Mouse (Mus musculus) hindbrain, embryonic 14.5 days (tissue): Measurements from ENCODE around the gene Dbndd2. TPM values are rescaled to one million over a fixed set of nuclear protein-coding genes. Genes with fewer than 3 reads are reported as not detected.
A peak's percentile ranks its signal among the peaks of the same experiment; 100 is the strongest.

Experiments
- ATAC-seq: fragments of 200-750 bp; cut with Nextera tagmentation; 2 replicates; pipeline ENCODE4 v1.8.0; 2017; ENCODE audit warnings: moderate number of reproducible peaks, mild to moderate bottlenecking, moderate TSS enrichment, moderate library complexity; ENCODE audit not compliant: low FRiP score
- DNase-seq: peaks from one replicate; pipeline ENCODE4 v3.0.0-alpha.2; 2015; ENCODE audit warnings: low spot score
- H3K27ac ChIP-seq: fragments of 300-500 bp; sonication (generic); 2 replicates; pipeline ENCODE4 v1.5.1; 2014; ENCODE audit warnings: mild to moderate bottlenecking, moderate library complexity
- H3K27me3 ChIP-seq: fragments of 300-500 bp; sonication (generic); 2 replicates; pipeline ENCODE4 v1.6.1; 2014; ENCODE audit warnings: mild to moderate bottlenecking, low read length, mixed read lengths; ENCODE audit not compliant: control insufficient read depth, insufficient read depth
- H3K36me3 ChIP-seq: fragments of 300-500 bp; sonication (generic); replicated peaks from 2 replicates; pipeline ENCODE4 v1.6.1; 2014; ENCODE audit not compliant: control insufficient read depth, insufficient read depth
- H3K4me1 ChIP-seq: fragments of 300-500 bp; sonication (generic); replicated peaks from 2 replicates; pipeline ENCODE4 v1.6.1; 2014; ENCODE audit warnings: antibody characterized with exemption, low read length, mixed read lengths; ENCODE audit not compliant: control insufficient read depth, insufficient read depth
- H3K4me2 ChIP-seq: fragments of 300-500 bp; sonication (generic); replicated peaks from 2 replicates; pipeline ENCODE4 v1.6.1; 2014; ENCODE audit warnings: mild to moderate bottlenecking, moderate library complexity
- H3K4me3 ChIP-seq: fragments of 300-500 bp; sonication (generic); replicated peaks from 2 replicates; pipeline ENCODE4 v1.5.1; 2014; ENCODE audit warnings: mild to moderate bottlenecking, low read length
- H3K9ac ChIP-seq: fragments of 300-500 bp; sonication (generic); 2 replicates; pipeline ENCODE4 v1.6.1; 2014
- H3K9me3 ChIP-seq: fragments of 300-500 bp; sonication (generic); 2 replicates; pipeline ENCODE4 v1.6.1; 2016; ENCODE audit warnings: low read length; ENCODE audit not compliant: control insufficient read depth
- WGBS: fragments of 180-500 bp; shearing (Covaris S2); extraction: QIAGEN DNeasy Blood & Tissue Kit; methylation state at CpG from one replicate; pipeline ENCODE4 v1.1.7; 2014; 5-methylcytosine and 5-hydroxymethylcytosine counted together
- polyA plus RNA-seq: library from polyadenylated mRNA; unstranded; fragments of >200 nt; fragmentation: Nextera tagmentation; extraction: Ambion mirVana; gene quantifications from 2 replicates; pipeline ENCODE4 v1.2.1, GENCODE M21; 2014

Dbndd2 gene
- polyA plus RNA-seq, 1 experiment from 2014 or later: 13.8 TPM

GRCm38 (mm10) chr2:164442315-164443050, 43.4 kb upstream of the Dbndd2 start:
- Histone ChIP-seq H3K9ac (peak overlapping the region; percentile 57), H3K4me1 (peaks cover 7% of the 10 kb centered on the region), H3K36me3 (no peaks in the 10 kb centered on the region), H3K4me3 (peak overlapping the region; percentile 37), H3K9me3 (no peaks in the 10 kb centered on the region), H3K27me3 (peaks cover 20% of the 10 kb centered on the region), H3K4me2 (peak overlapping the region; percentile 82), H3K27ac (no peak overlapping the region)
- DNase-seq: no peak
- WGBS: 2% methylated on average over 29 of the region's 29 CpGs
- ATAC-seq: no peak; the same call in 1 of the 2 replicates

GRCm38 (mm10) chr2:164443051-164443437, 42.9 kb upstream of the Dbndd2 start:
- Histone ChIP-seq H3K4me2 (peak overlapping the region; percentile 82), H3K9me3 (no peaks in the 10 kb centered on the region), H3K4me3 (peak overlapping the region; percentile 37), H3K4me1 (peaks cover 7% of the 10 kb centered on the region), H3K9ac (peak overlapping the region; percentile 57), H3K27me3 (peaks cover 20% of the 10 kb centered on the region), H3K27ac (no peak overlapping the region), H3K36me3 (no peaks in the 10 kb centered on the region)
- ATAC-seq (peak; percentile 86), DNase-seq (peak; percentile 72)
- under 1% methylated on average over 26 of the region's 26 CpGs for WGBS

GRCm38 (mm10) chr2:164443460-164444000, 42.4 kb upstream of the Dbndd2 start, which contains the start of gene Sdc4:
Gene Sdc4 (minus strand): TSS chr2:164443887.
- Histone ChIP-seq H3K4me3 (peak within 1 kb of the TSS; percentile 37), H3K36me3 (no peaks in the 10 kb centered on the region), H3K9me3 (no peaks in the 10 kb centered on the region), H3K9ac (peak within 1 kb of the TSS; percentile 57), H3K4me2 (peak within 1 kb of the TSS; percentile 82), H3K4me1 (peaks cover 7% of the 10 kb centered on the region), H3K27ac (no peak within 1 kb of the TSS), H3K27me3 (peaks cover 20% of the 10 kb centered on the region)
- WGBS: 6% methylated on average over 18 of the region's 18 CpGs
- peak; percentile 50 for DNase-seq
- no peak for ATAC-seq

GRCm38 (mm10) chr2:164444701-164445100, 41.2 kb upstream of the Dbndd2 start:
- H3K36me3 ChIP-seq: no peaks in the 10 kb centered on the region
- no peak overlapping the region for H3K4me2 ChIP-seq
- peaks cover 7% of the 10 kb centered on the region for H3K4me1 ChIP-seq
- WGBS: 86% methylated on average over 2 of the region's 2 CpGs
- no peaks in the 10 kb centered on the region for H3K9me3 ChIP-seq
- H3K27me3 ChIP-seq: peaks cover 20% of the 10 kb centered on the region
- H3K27ac ChIP-seq: no peak overlapping the region
- H3K9ac ChIP-seq: no peak overlapping the region
- ATAC-seq (no peak), DNase-seq (no peak)
- H3K4me3 ChIP-seq: no peak overlapping the region

GRCm38 (mm10) chr2:164445399-164446085, 40.4 kb upstream of the Dbndd2 start:
- Histone ChIP-seq H3K4me2 (no peak overlapping the region), H3K36me3 (no peaks in the 10 kb centered on the region), H3K27ac (no peak overlapping the region), H3K9ac (no peak overlapping the region), H3K27me3 (peaks cover 20% of the 10 kb centered on the region), H3K4me1 (peaks cover 7% of the 10 kb centered on the region), H3K9me3 (no peaks in the 10 kb centered on the region), H3K4me3 (no peak overlapping the region)
- ATAC-seq (no peak), DNase-seq (no peak)
- WGBS: 85% methylated on average over 3 of the region's 3 CpGs

- Histone ChIP-seq H3K27me3 (peaks cover 17% of the 10 kb centered on the region), H3K4me3 (no peak overlapping the region), H3K4me2 (no peak overlapping the region), H3K9ac (no peak overlapping the region), H3K36me3 (no peaks in the 10 kb centered on the region), H3K4me1 (peaks cover 7% of the 10 kb centered on the region), H3K27ac (no peak overlapping the region), H3K9me3 (no peaks in the 10 kb centered on the region)
- 88% methylated on average over 3 of the region's 3 CpGs for WGBS
- ATAC-seq (no peak), DNase-seq (no peak)
Observed at GRCm38 (mm10) chr2:164446086-164446469, 39.8 kb upstream of the Dbndd2 start.

- 86% methylated on average over 1 of the region's 1 CpGs for WGBS
- Histone ChIP-seq H3K27ac (no peak overlapping the region), H3K9ac (no peak overlapping the region), H3K4me3 (no peak overlapping the region), H3K27me3 (no peaks in the 10 kb centered on the region), H3K36me3 (no peaks in the 10 kb centered on the region), H3K4me1 (no peaks in the 10 kb centered on the region), H3K9me3 (no peaks in the 10 kb centered on the region), H3K4me2 (no peak overlapping the region)
- ATAC-seq (no peak), DNase-seq (no peak)
Observed at GRCm38 (mm10) chr2:164448140-164448539, 37.8 kb upstream of the Dbndd2 start.

- H3K9ac ChIP-seq: no peak overlapping the region
- DNase-seq (no peak), ATAC-seq (no peak)
- no peak overlapping the region for H3K27ac ChIP-seq
- H3K36me3 ChIP-seq: no peaks in the 10 kb centered on the region
- H3K4me3 ChIP-seq: no peak overlapping the region
- H3K4me2 ChIP-seq: no peak overlapping the region
- WGBS: 79% methylated on average over 5 of the region's 5 CpGs
- no peaks in the 10 kb centered on the region for H3K4me1 ChIP-seq
- H3K9me3 ChIP-seq: no peaks in the 10 kb centered on the region
- no peaks in the 10 kb centered on the region for H3K27me3 ChIP-seq
Observed at GRCm38 (mm10) chr2:164448921-164449320, 37.0 kb upstream of the Dbndd2 start.

- Histone ChIP-seq H3K9ac (no peak overlapping the region), H3K27me3 (no peaks in the 10 kb centered on the region), H3K4me2 (no peak overlapping the region), H3K36me3 (no peaks in the 10 kb centered on the region), H3K27ac (no peak overlapping the region), H3K9me3 (no peaks in the 10 kb centered on the region), H3K4me3 (no peak overlapping the region), H3K4me1 (no peaks in the 10 kb centered on the region)
- no peak for ATAC-seq
- no peak for DNase-seq
- WGBS: 86% methylated on average over 14 of the region's 14 CpGs
Observed at GRCm38 (mm10) chr2:164449341-164450042, 36.4 kb upstream of the Dbndd2 start.
